Mouse (Mus musculus): ENCODE data around the gene Cyp2a4.
"Not testable (repeated sequence)": the region's sequence is repeated elsewhere in the genome, so short reads cannot be mapped to it uniquely, and the experiment has no call there.

DNA sequence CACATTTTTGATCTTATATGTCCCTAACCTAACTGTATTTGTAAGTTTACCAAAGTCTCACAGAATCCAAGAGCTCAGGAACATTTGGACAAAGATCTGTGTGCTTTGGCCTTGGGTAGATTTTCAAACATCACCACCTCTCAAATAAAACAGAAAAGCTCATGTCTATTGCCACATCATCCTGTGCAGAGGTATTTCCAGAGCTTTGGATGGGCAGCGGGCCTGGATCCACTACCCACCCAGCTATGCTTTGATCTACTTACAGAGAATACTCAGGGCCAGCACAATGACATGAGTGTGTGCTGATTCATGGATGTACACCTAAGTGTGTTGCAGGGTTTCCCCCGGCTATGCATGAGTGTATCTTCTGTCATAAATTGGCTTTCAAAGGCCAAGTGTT is 8.2 kb downstream of the Cyp2a4 start:
- not testable (repeated sequence) for TF ChIP-seq POLR2A (IDR thresholded peaks at IDR 0.05; ENCODE audit: low read depth, low read length); CTCF (IDR thresholded peaks at IDR 0.05; ENCODE audit: extremely low read depth, insufficient read depth, insufficient read length, insufficient replicate concordance)

Data from spleen, adult 2 months (tissue).